Mouse (Mus musculus): ENCODE measurements around the gene Gm3336.

Gene Gm3336

DNA sequence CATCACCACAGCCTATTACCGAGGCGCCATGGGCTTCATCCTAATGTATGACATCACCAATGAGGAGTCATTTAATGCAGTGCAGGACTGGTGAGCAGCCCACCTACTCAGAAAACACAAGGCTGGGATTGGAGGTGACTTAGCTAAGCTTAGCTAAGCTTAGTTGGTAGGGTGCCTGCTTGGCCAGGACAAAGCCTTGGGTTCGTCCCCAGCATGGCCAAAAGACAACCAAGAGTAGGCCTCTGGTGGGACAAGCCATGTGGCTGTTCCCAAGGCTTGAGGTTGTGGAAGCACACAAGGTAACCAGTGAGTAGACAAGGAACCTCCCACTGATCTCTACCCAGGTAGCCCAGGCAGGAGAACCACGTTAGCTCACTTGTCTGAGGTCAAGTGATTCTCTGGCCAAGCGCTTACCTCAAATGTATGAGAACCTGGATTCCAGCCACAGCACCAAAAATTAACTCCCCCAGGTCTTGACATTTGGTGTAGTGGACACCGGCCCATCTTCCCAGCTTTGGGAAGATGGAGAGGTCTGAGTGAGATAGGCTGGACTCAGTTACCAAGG is 38.2 kb downstream of the Gm3336 start:
- CTCF ChIA-PET = interaction anchor here in 2 of 4 experiments (1.2 to 7.8 kb wide), 8 partner anchors 10 to 89 kb away, joined by 4 to 79 read pairs (median 6); partner anchors contain the start of genes Gm3336 (in 2 of the 2), Arrdc2 (in 1 of the 2), Lsm4 (in 1 of the 2) and Pde4c (in 1 of the 2)
- POLR2A ChIA-PET = interaction anchor here in 3 of 4 experiments (0.6 to 14.5 kb wide), 20 partner anchors 9 to 140 kb away, joined by 3 to 148 read pairs (median 4); partner anchors contain the start of genes Arrdc2 (in 2 of the 3), Jund (in 2 of the 3), Gm3336 (in 1 of the 3) and Il12rb1 (in 1 of the 3)

- ChIA-PET CTCF (interaction anchor here in 3 of 4 experiments (0.6 to 7.8 kb wide), 20 partner anchors 9 to 146 kb away, joined by 3 to 79 read pairs (median 4); partner anchors contain the start of genes Gm3336 (in 3 of the 3), Arrdc2 (in 2 of the 3), Lsm4 (in 2 of the 3) and Jund (in 1 of the 3)), POLR2A (interaction anchor here (0.7 to 14.5 kb wide), 28 partner anchors 8 to 148 kb away, joined by 3 to 148 read pairs (median 4); partner anchors contain the start of genes Jund (in 3 of the 4), Arrdc2 (in 2 of the 4), Pik3r2 (in 2 of the 4) and Gm3336 (in 1 of the 4))
Measured at GRCm38 (mm10) chr8:70757523-70758307, 39.4 kb downstream of the Gm3336 start.

- ChIA-PET POLR2A (interaction anchor here (0.8 to 14.5 kb wide), 20 partner anchors 7 to 148 kb away, joined by 3 to 148 read pairs (median 6); partner anchors contain the start of genes Jund (in 3 of the 4), Arrdc2 (in 2 of the 4), Pik3r2 (in 2 of the 4) and Lsm4 (in 1 of the 4)), CTCF (interaction anchor here in 3 of 4 experiments (0.7 to 7.8 kb wide), 12 partner anchors 9 to 164 kb away, joined by 3 to 79 read pairs (median 5); partner anchors contain the start of genes Gm3336 (in 3 of the 3), Isyna1 (in 1 of the 3) and Pde4c (in 1 of the 3))
Measured at GRCm38 (mm10) chr8:70758308-70758615, 39.9 kb downstream of the Gm3336 start.

DNA sequence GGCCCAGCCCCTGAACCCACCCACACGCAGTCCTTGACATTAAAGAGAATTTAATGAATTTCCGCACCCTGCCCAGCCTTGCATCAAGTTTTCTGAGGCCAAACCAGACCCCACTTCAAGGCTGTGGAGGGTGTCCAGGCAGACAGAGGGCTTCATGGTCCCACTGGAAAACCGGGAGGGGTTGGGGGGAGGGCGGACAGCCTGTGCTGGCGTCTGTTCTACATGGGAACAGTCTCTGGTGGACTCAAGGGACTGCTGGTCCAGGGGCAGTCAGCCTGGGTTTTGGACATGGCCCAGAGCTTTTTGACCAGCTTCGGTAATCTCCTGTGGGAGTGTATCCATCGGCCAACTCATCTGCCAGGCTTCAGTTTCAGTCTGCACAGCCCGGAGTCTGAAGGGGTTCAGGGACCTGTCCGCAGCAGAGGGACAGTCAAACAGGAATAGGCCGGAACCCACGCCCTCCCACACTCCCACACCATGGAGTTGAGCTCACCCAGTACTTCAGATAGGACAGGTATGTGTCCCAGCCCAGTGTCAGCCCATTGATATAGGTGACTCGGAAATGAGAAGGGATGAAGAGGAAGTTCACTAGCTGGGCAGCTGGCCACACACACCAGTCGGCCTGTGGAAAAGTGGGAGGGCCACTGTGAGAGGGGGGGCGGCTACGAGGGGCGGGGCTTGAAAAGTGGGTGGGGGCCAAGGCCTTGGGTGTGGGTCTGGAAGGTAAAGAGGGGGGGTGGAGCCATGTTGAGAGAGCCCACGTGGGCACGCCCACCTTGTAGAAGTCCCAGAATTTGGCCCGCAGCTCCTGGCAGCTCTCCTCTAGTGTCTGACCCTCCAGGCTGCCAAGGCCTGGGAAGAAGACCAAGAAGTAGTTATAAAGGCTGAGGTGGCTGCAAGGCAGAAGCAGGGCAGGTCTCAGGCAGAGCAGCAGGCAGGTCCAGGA is 40.5 kb downstream of the Gm3336 start:
- POLR2A ChIA-PET = interaction anchor here (0.6 to 14.5 kb wide), 22 partner anchors 6 to 149 kb away, joined by 3 to 148 read pairs (median 4); partner anchors contain the start of genes Jund (in 3 of the 4), Arrdc2 (in 2 of the 4), Lsm4 (in 2 of the 4) and Gm3336 (in 1 of the 4)
- CTCF ChIA-PET = interaction anchor here in 3 of 4 experiments (0.6 to 2.0 kb wide), 8 partner anchors 10 to 165 kb away, joined by 3 to 9 read pairs (median 4); partner anchors contain the start of genes Gm3336 (in 2 of the 3) and Isyna1 (in 1 of the 3)

- ChIA-PET CTCF (interaction anchor here in 3 of 4 experiments (0.6 to 1.2 kb wide), 20 partner anchors 8 to 151 kb away, joined by 3 to 10 read pairs (median 4); partner anchors contain the start of genes Gm3336 (in 2 of the 3), Lsm4 (in 1 of the 3), Pde4c (in 1 of the 3) and Pik3r2 (in 1 of the 3)), POLR2A (interaction anchor here (0.6 to 12.4 kb wide), 50 partner anchors 8 to 810 kb away, joined by 3 to 201 read pairs (median 6); partner anchors contain the start of genes Arrdc2 (in 4 of the 4), Jund (in 3 of the 4), Pik3r2 (in 3 of the 4) and Mast3 (in 2 of the 4))
Measured at GRCm38 (mm10) chr8:70760350-70760749, 42.0 kb downstream of the Gm3336 start.

- ChIA-PET POLR2A (interaction anchor here (0.6 to 12.4 kb wide), 69 partner anchors 8 to 809 kb away, joined by 3 to 201 read pairs (median 4); partner anchors contain the start of genes Arrdc2 (in 4 of the 4), Jund (in 3 of the 4), Pik3r2 (in 3 of the 4) and Mast3 (in 2 of the 4)), CTCF (interaction anchor here in 3 of 4 experiments (0.6 to 2.0 kb wide), 26 partner anchors 8 to 152 kb away, joined by 3 to 10 read pairs (median 4); partner anchors contain the start of genes Gm3336 (in 3 of the 3), Arrdc2 (in 1 of the 3), Lsm4 (in 1 of the 3) and Pde4c (in 1 of the 3))
Measured at GRCm38 (mm10) chr8:70760775-70761406, 42.5 kb downstream of the Gm3336 start, which contains the start of gene Mpv17l2. Gene Mpv17l2, minus strand, starts transcription at chr8:70760946.

DNA sequence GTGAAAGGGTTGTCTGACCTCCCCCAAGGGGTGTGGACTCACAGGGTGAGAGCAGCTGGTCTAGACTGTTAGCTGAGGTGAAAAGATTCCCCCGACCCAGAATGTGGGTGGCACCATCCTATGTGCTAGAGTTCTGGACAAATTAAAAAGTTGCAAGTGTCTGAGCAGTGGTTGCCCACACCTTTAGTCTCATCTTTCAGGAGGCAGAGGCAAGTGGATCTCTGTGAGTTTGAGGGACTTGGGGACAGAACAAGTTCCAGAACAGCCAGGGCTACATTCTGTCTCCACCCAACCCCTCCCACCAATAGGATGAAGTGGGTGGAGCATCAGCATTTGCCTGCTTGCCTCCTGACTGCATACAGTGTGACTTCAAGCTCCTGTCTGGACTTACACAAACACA is 43.8 kb downstream of the Gm3336 start:
- ChIA-PET POLR2A (interaction anchor here in 3 of 4 experiments (0.6 to 12.4 kb wide), 37 partner anchors 8 to 251 kb away, joined by 3 to 201 read pairs (median 7); partner anchors contain the start of genes Jund (in 3 of the 3), Rpl18a (in 3 of the 3), Arrdc2 (in 2 of the 3) and Lsm4 (in 2 of the 3)), CTCF (interaction anchor here (1.0 to 2.9 kb wide), 18 partner anchors 8 to 202 kb away, joined by 3 to 27 read pairs (median 6); partner anchors contain the start of genes Arrdc2 (in 3 of the 4), Gm3336 (in 2 of the 4), Lrrc25 (in 1 of the 4) and Rab3a (in 1 of the 4))

DNA sequence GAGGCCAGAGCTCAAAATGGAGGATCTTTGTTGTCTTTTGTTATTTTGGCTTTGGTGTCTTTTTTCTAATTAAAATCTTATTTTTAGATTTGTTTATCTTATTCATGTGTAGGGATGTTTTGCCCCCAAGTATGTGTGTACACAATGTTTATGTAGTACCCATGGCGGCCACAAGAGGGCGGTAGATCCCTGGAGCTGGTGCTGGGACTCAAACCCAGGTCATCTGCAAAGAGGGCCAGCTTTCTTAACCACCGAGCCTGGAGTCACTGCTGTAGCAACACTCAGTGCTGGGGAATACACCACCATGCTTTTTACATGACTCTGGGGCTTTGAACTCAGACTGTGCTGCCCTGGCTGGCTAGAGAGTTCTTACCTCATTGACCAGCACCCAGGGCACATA is 45.0 kb downstream of the Gm3336 start:
- ChIA-PET CTCF (interaction anchor here (0.5 to 2.9 kb wide), 56 partner anchors 8 to 622 kb away, joined by 3 to 27 read pairs (median 4); partner anchors contain the start of genes Gm3336 (in 4 of the 4), Arrdc2 (in 3 of the 4), Lrrc25 (in 1 of the 4) and Rab3a (in 1 of the 4)), POLR2A (interaction anchor here in 3 of 4 experiments (0.5 to 12.4 kb wide), 44 partner anchors 9 to 253 kb away, joined by 3 to 201 read pairs (median 6); partner anchors contain the start of genes Arrdc2 (in 3 of the 3), Jund (in 2 of the 3), Pik3r2 (in 2 of the 3) and Rab3a (in 2 of the 3))

- ChIA-PET CTCF (interaction anchor here (0.6 to 2.9 kb wide), 42 partner anchors 9 to 621 kb away, joined by 3 to 27 read pairs (median 4); partner anchors contain the start of genes Arrdc2 (in 3 of the 4), Gm3336 (in 3 of the 4), Lrrc25 (in 1 of the 4) and Rab3a (in 1 of the 4)), POLR2A (interaction anchor here in 3 of 4 experiments (0.6 to 12.4 kb wide), 39 partner anchors 9 to 148 kb away, joined by 3 to 201 read pairs (median 7); partner anchors contain the start of genes Arrdc2 (in 3 of the 3), Jund (in 2 of the 3), Pik3r2 (in 2 of the 3) and Rab3a (in 2 of the 3))
Measured at GRCm38 (mm10) chr8:70764026-70764425, 45.7 kb downstream of the Gm3336 start.

- POLR2A ChIA-PET = interaction anchor here in 3 of 4 experiments (0.6 to 12.4 kb wide), 27 partner anchors 9 to 413 kb away, joined by 3 to 201 read pairs (median 7); partner anchors contain the start of genes Arrdc2 (in 2 of the 3), Jund (in 2 of the 3), Pik3r2 (in 2 of the 3) and Rab3a (in 2 of the 3)
- CTCF ChIA-PET = interaction anchor here in 3 of 4 experiments (0.5 to 2.9 kb wide), 15 partner anchors 13 to 155 kb away, joined by 3 to 22 read pairs (median 6); partner anchors contain the start of genes Arrdc2 (in 2 of the 3), Gm3336 (in 1 of the 3) and Lrrc25 (in 1 of the 3)
Measured at GRCm38 (mm10) chr8:70764676-70765075, 46.3 kb downstream of the Gm3336 start.

DNA sequence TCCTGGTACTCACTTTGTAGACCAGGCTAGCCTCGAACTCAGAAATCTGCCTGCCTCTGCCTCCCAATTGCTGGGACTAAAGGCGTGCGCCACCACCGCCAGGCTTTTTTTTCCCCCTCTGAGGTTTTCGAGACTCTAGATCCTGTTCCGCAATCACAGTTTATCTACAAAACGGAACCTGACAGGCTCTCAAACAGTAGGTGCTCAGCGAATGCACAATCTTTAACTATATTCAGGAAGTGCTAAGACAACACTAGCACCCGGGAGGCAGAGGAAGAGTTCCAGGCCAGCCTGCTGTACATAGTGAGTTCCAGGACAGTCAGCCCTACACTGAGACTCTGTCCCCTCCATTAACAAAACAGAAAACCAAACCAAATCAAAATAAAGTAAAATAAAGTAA is 47.0 kb downstream of the Gm3336 start:
- POLR2A ChIA-PET = interaction anchor here in 3 of 4 experiments (0.6 to 12.4 kb wide), 35 partner anchors 9 to 900 kb away, joined by 3 to 201 read pairs (median 9); partner anchors contain the start of genes Arrdc2 (in 2 of the 3), Jund (in 2 of the 3), Pik3r2 (in 2 of the 3) and Rab3a (in 2 of the 3)
- CTCF ChIA-PET = interaction anchor here in 3 of 4 experiments (0.5 to 2.9 kb wide), 9 partner anchors 13 to 281 kb away, joined by 3 to 21 read pairs (median 3); partner anchors contain the start of genes Arrdc2 (in 1 of the 3) and Gm3336 (in 1 of the 3)

DNA sequence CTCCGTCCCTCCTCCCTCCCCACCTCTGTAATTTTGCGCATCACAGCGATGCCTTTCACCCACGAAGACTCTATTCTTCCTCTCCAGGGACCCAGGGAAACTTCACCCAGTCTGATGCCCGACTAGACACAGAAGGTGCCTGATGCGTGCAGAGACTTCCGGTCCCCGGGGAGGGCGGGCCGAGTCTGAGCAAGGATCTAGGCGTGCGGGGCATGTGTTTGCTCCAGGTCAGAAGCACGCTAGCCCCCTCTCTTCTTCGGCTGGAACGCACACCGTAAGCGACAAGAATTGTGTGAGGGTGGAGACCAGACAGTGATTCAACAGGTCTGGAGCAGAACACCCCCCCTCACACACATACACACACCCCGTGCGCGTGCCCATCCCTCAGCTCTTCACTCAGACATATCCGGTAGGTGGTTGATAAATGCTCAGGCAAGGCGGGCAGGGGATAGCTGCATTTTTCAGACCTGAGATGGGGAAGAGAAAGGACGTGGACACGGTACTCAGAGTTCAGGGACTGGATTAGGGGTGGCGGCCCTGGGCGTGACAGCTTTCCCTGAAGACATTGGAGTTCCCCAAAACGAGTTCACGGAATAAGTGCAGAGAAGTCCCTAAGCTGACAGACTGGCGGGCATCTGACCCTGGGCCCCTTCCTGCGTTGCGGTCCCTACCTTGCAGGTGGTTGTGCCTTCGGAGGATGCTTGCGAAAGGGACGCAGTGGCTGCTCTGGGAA is 47.7 kb downstream of the Gm3336 start:
- CTCF ChIA-PET = interaction anchor here in 3 of 4 experiments (0.5 to 2.2 kb wide), 14 partner anchors 9 to 282 kb away, joined by 3 to 9 read pairs (median 4); partner anchors contain the start of genes Arrdc2 (in 2 of the 3) and Gm3336 (in 1 of the 3)

More for the DNA sequence above, 47.7 kb downstream of the Gm3336 start:
- POLR2A ChIA-PET = interaction anchor here in 3 of 4 experiments (0.6 to 12.4 kb wide), 70 partner anchors 8 to 900 kb away, joined by 3 to 201 read pairs (median 6); partner anchors contain the start of genes Arrdc2 (in 3 of the 3), Jund (in 3 of the 3), Pik3r2 (in 3 of the 3) and Rab3a (in 3 of the 3)
